Mouse (Mus musculus): ENCODE measurements around the gene Srrm4.

The Srrm4 gene

GRCm38 (mm10) chr5:116443459-116443940 lies 148.1 kb downstream of the Srrm4 start:
- no peak for DNase-seq (ENCODE audit: low read depth, low spot score)

GRCm38 (mm10) chr5:116442697-116443458 lies 148.7 kb downstream of the Srrm4 start:
- no peak for DNase-seq (ENCODE audit: low read depth, low spot score)

GRCm38 (mm10) chr5:116440251-116440650 lies 151.4 kb downstream of the Srrm4 start:
- DNase-seq (ENCODE audit: low read depth, low spot score), result peak; percentile 61

- DNase-seq (ENCODE audit: low read depth, low spot score), result peak; percentile 90
Measured at GRCm38 (mm10) chr5:116438328-116438727, 153.3 kb downstream of the Srrm4 start.

GRCm38 (mm10) chr5:116436117-116436516 lies 155.5 kb downstream of the Srrm4 start:
- no peak for DNase-seq (ENCODE audit: low read depth, low spot score)

- no peak for DNase-seq (ENCODE audit: low read depth, low spot score)
Measured at GRCm38 (mm10) chr5:116434976-116435850, 156.4 kb downstream of the Srrm4 start.

GRCm38 (mm10) chr5:116432871-116433270 lies 158.7 kb downstream of the Srrm4 start:
- DNase-seq (ENCODE audit: low read depth, low spot score), result peak; percentile 94

- DNase-seq (ENCODE audit: low read depth, low spot score), result no peak
Measured at GRCm38 (mm10) chr5:116426701-116427100, 164.9 kb downstream of the Srrm4 start.

- peak; percentile 52 for DNase-seq (ENCODE audit: low read depth, low spot score)
Measured at GRCm38 (mm10) chr5:116425709-116426108, 165.9 kb downstream of the Srrm4 start.

GRCm38 (mm10) chr5:116425273-116425672 lies 166.3 kb downstream of the Srrm4 start:
- no peak for DNase-seq (ENCODE audit: low read depth, low spot score)

- DNase-seq (ENCODE audit: low read depth, low spot score), result no peak
Measured at GRCm38 (mm10) chr5:116423746-116424145, 167.9 kb downstream of the Srrm4 start.

GRCm38 (mm10) chr5:116422699-116423201 lies 168.9 kb downstream of the Srrm4 start, which contains the start of gene Hspb8:
Gene Hspb8 (minus strand): TSS chr5:116422864.
- DNase-seq (ENCODE audit: low read depth, low spot score), result peak; percentile 91

- no peak for DNase-seq (ENCODE audit: low read depth, low spot score)
Measured at GRCm38 (mm10) chr5:116421791-116422481, 169.7 kb downstream of the Srrm4 start.

- DNase-seq (ENCODE audit: low read depth, low spot score), result peak; percentile 93
Measured at GRCm38 (mm10) chr5:116420759-116421225, 170.8 kb downstream of the Srrm4 start.

GRCm38 (mm10) chr5:116420213-116420612 lies 171.4 kb downstream of the Srrm4 start:
- no peak for DNase-seq (ENCODE audit: low read depth, low spot score)

- DNase-seq (ENCODE audit: low read depth, low spot score), result no peak
Measured at GRCm38 (mm10) chr5:116419322-116420045, 172.1 kb downstream of the Srrm4 start.

- peak; percentile 67 for DNase-seq (ENCODE audit: low read depth, low spot score)
Measured at GRCm38 (mm10) chr5:116416208-116416607, 175.4 kb downstream of the Srrm4 start.

GRCm38 (mm10) chr5:116409689-116410590 lies 181.7 kb downstream of the Srrm4 start:
- peak; percentile 94 for DNase-seq (ENCODE audit: low read depth, low spot score)

- DNase-seq (ENCODE audit: low read depth, low spot score), result peak; percentile 91
Measured at GRCm38 (mm10) chr5:116408965-116409364, 182.7 kb downstream of the Srrm4 start.

- DNase-seq (ENCODE audit: low read depth, low spot score), result peak; percentile 92
Measured at GRCm38 (mm10) chr5:116407936-116408335, 183.7 kb downstream of the Srrm4 start.

All from ZHBTc4 (cell line).